Mouse (Mus musculus): ENCODE measurements around the gene Gtpbp6. TPM values are rescaled to one million over a fixed set of nuclear protein-coding genes. Genes with fewer than 3 reads are reported as not detected.

Gene Gtpbp6
- polyA plus RNA-seq, 1 experiment from 2014 or later = 56.8 TPM

DNA sequence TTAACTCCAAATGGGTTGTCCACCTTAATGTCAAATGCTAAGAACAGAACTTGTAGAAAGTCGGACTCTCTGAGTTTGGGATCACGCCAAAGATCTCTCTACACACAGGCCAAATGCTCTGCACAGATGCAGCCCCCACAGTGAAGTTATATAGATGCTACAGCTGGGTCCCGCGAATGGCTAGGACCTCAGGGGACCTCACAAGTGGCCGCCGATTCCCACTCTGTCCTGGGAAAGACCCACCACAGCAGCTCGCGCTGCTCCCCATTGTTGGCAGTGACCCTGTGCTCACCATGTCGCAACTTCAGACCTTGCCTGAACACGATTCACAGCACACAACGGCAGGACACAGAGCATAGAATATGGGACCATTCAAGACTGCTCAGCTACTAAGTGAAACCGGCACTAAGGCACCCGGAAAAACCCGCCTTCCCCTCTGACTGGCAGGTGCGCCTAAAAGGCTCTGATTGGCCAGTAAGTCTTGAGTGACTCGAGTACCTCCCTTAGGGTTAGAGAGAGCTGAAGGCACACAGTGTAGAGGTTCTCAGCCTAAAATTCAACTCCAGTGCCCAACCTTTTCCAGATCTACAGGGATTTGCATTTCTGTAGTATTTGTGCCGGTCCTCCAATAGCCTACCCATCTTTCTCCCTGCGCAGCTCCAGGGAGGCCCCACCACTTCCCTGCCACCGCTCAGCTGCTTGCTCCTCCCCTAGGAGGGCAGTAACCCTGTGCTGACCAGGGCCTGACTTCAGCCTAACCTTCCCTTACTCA lies 50.2 kb downstream of the Gtpbp6 start:
- ChIA-PET CTCF (interaction anchor here (0.9 to 1.3 kb wide), 2 partner anchors 78 to 81 kb away, joined by 3 to 4 read pairs; partner anchors contain the start of gene Chfr), POLR2A (interaction anchor here (1.4 kb wide), 1 partner anchor 191 kb away, joined by 3 read pairs; no protein-coding TSS in a partner anchor)
- in situ Hi-C loops (cut with MboI; ENCODE audit: low pct_unique_long_range_greater_than_20kb) = loop anchor here (5.0 to 10.0 kb wide), 2 partner anchors 47 to 201 kb away; partner anchors contain the start of gene Gtpbp6
- no peaks in the 10 kb centered on the region for H3K27me3 ChIP-seq
- DNase-seq (ENCODE audit: low read depth, low spot score) (peak; percentile 62), ATAC-seq (peak; percentile 100)
- no peak for TF ChIP-seq CTCF (IDR thresholded peaks at IDR 0.05)

Other genes with a start within 250 kb of the Gtpbp6 start
- 8.8 TPM for gene Gm15446, start 184.8 kb downstream of the Gtpbp6 start, polyA plus RNA-seq (2021)
- gene Zfp932, start 111.7 kb downstream of the Gtpbp6 start, polyA plus RNA-seq (2021) = 9.0 TPM
- gene Gm17655, start 35.7 kb downstream of the Gtpbp6 start, polyA plus RNA-seq (2021) = 8.2 TPM
- 0.64 TPM for gene Gm35315, start 13.8 kb downstream of the Gtpbp6 start, polyA plus RNA-seq (2021)
- 1.6 TPM for gene Plcxd1, start 8.2 kb downstream of the Gtpbp6 start, polyA plus RNA-seq (2021)
- gene Zfp605, start 1.9 kb upstream of the Gtpbp6 start, polyA plus RNA-seq (2021) = 12.6 TPM
- gene Chfr, start 27.6 kb upstream of the Gtpbp6 start, polyA plus RNA-seq (2021) = 43.4 TPM
- gene Golga3, start 68.5 kb upstream of the Gtpbp6 start, polyA plus RNA-seq (2021) = 33.5 TPM
- gene Ankle2, start 122.8 kb upstream of the Gtpbp6 start, polyA plus RNA-seq (2021) = 40.2 TPM
- 65.6 TPM for gene Pgam5, start 161.7 kb upstream of the Gtpbp6 start, polyA plus RNA-seq (2021)
- 8.2 TPM for gene Pxmp2, start 178.0 kb upstream of the Gtpbp6 start, polyA plus RNA-seq (2021)
- 20.3 TPM for gene Pole, start 178.1 kb upstream of the Gtpbp6 start, polyA plus RNA-seq (2021)
- 0.23 TPM for gene P2rx2, start 235.0 kb upstream of the Gtpbp6 start, polyA plus RNA-seq (2021)
- not detected for gene Lrcol1, start 236.5 kb upstream of the Gtpbp6 start, polyA plus RNA-seq (2021)

Data from Patski (cell line).